8 mouse cellular contexts compared by ENCODE assay signal in genomic region chr3:79884305-79884704, GRCm38 (mm10). TPM values are rescaled to one million over a fixed set of nuclear protein-coding genes. Genes with fewer than 3 reads are reported as not detected.
DNase-seq lines count a peak whose midpoint lies in the region; ATAC-seq and TF ChIP-seq lines count a peak whose summit lies in the region.

Gene Fam198b, plus strand, starts transcription at chr3:79884533.

- peak within 1 kb of the TSS; percentile 66 for H3K27ac ChIP-seq in kidney, embryonic 16.5 days (ENCODE audit: low read length)
- peak within 1 kb of the TSS; percentile 48; the same call in 1 of the 2 replicates for H3K27ac ChIP-seq in limb, embryonic 15.5 days

- H3K27me3 ChIP-seq in kidney, embryonic 16.5 days (ENCODE audit: insufficient read depth, low read length): no peaks in the 10 kb centered on the region
- no peaks in the 10 kb centered on the region for H3K27me3 ChIP-seq in Patski
- no peaks in the 10 kb centered on the region for H3K27me3 ChIP-seq in limb, embryonic 15.5 days

- H3K9me3 ChIP-seq in kidney, embryonic 16.5 days (ENCODE audit: low read length): no peaks in the 10 kb centered on the region
- H3K9me3 ChIP-seq in limb, embryonic 15.5 days: no peaks in the 10 kb centered on the region

- in situ Hi-C loops in Patski (cut with MboI; ENCODE audit: low pct_unique_long_range_greater_than_20kb): loop anchor here (5.0 kb wide), 1 partner anchor 178 kb away; no protein-coding TSS in a partner anchor

- DNase-seq in kidney, postnatal 25 days: no peak
- no peak for DNase-seq in Patski (ENCODE audit: low read depth, low spot score)
- no peak for DNase-seq in heart, adult 8-10 months (ENCODE audit: low spot score)
- DNase-seq in retina, embryonic 14.5 days (ENCODE audit: low spot score): no peak
- no peak for DNase-seq in layer of hippocampus, adult 18-20 months (ENCODE audit: low spot score in 2 of 2)
- DNase-seq in urinary bladder, postnatal 14 days (ENCODE audit: low spot score): no peak

- H3K36me3 ChIP-seq in kidney, embryonic 16.5 days (ENCODE audit: insufficient read depth, low read length): no peaks in the 10 kb centered on the region
- H3K36me3 ChIP-seq in limb, embryonic 15.5 days: no peaks in the 10 kb centered on the region

- POLR2A ChIA-PET in Patski (lab: Charles Lee): interaction anchor here (1.0 to 1.4 kb wide), 4 partner anchors 14 to 178 kb away, joined by 3 to 7 read pairs (median 4); no protein-coding TSS in a partner anchor

- peak within 1 kb of the TSS; percentile 63 for H3K4me2 ChIP-seq in kidney, embryonic 16.5 days (replicated peaks; ENCODE audit: low read depth, low read length)
- H3K4me2 ChIP-seq in limb, embryonic 15.5 days: peak within 1 kb of the TSS; percentile 48

- CTCF ChIA-PET in Patski (lab: Charles Lee): interaction anchor here (0.6 to 10.6 kb wide), 28 partner anchors 9 to 793 kb away, joined by 3 to 210 read pairs (median 4); partner anchors contain the start of gene Tmem144

- ATAC-seq in kidney, embryonic 16.5 days (ENCODE audit: low FRiP score, low TSS enrichment): peak; percentile 25; the same call in 1 of the 2 replicates
- ATAC-seq in Patski: no peak
- ATAC-seq in limb, embryonic 15.5 days (ENCODE audit: insufficient number of reproducible peaks, low FRiP score, low TSS enrichment, low read depth): no peak

- H3K4me3 ChIP-seq in kidney, embryonic 16.5 days (ENCODE audit: low read length): peak within 1 kb of the TSS; percentile 44
- H3K4me3 ChIP-seq in limb, embryonic 15.5 days: peak within 1 kb of the TSS; percentile 31

- 30% methylated on average over 5 of the region's 5 CpGs for WGBS in kidney, embryonic 16.5 days
- 28% methylated on average over 5 of the region's 5 CpGs for WGBS in limb, embryonic 15.5 days

- peak within 1 kb of the TSS; percentile 51; the same call in 1 of the 2 replicates for H3K9ac ChIP-seq in kidney, embryonic 16.5 days (replicated peaks; ENCODE audit: low read length)
- no peak within 1 kb of the TSS for H3K9ac ChIP-seq in limb, embryonic 15.5 days

- no peak for TF ChIP-seq CTCF in Patski (IDR thresholded peaks at IDR 0.05)

- peaks cover 28% of the 10 kb centered on the region for H3K4me1 ChIP-seq in kidney, embryonic 16.5 days (ENCODE audit: insufficient read depth, low read length)
- H3K4me1 ChIP-seq in limb, embryonic 15.5 days: peaks cover 24% of the 10 kb centered on the region

RNA-seq across cellular contexts. Expression of gene Fam198b, which starts in this region (rescaled TPM):
- 12.3 and 13.0 TPM in 2 replicates for polyA plus RNA-seq in kidney, embryonic 16.5 days (2015; fragmentation: Nextera tagmentation; extraction: Ambion mirVana)
- 16.7 TPM for polyA plus RNA-seq in Patski (2021)
- total RNA-seq in heart, adult 8-10 months (2022): 10 to 100 TPM in 3 of 4 experiments, 1 to 10 TPM in 1; 10.0 to 15.6 (median 15.2) TPM
- polyA plus RNA-seq in limb, embryonic 15.5 days (2015; fragmentation: Nextera tagmentation; extraction: Ambion mirVana): 20.1 and 20.8 TPM in 2 replicates
- total RNA-seq in layer of hippocampus, adult 18-20 months (2021): 1 to 10 TPM; 4.2 to 7.2 TPM
